Comparison of ENCODE assay signal across 9 mouse cellular contexts in genomic region chr11:115674235-115674865, GRCm38 (mm10). TPM values are rescaled to one million over a fixed set of nuclear protein-coding genes. Genes with fewer than 3 reads are reported as not detected.
DNase-seq lines count a peak whose midpoint lies in the region; ATAC-seq lines count a peak whose summit lies in the region.
"Had no signal": no experiment of that assay in that cellular context is flagged by ENCODE, and none has a peak within 500 bp of the region (broad histone marks: within the 10 kb centered on the region; RNA-seq: fewer than 3 reads in every experiment).

No protein-coding gene starts in this region.

- 0 out of 2 replicates have a peak, but pooled peaks cover 5% of the 10 kb centered on the region for H3K36me3 ChIP-seq in midbrain, embryonic 16.5 days (ENCODE audit: control insufficient read depth, insufficient read depth, low read length)

- WGBS in midbrain, embryonic 16.5 days: 58% methylated on average over 9 of the region's 9 CpGs

- no peaks in the 10 kb centered on the region for H3K27me3 ChIP-seq in midbrain, embryonic 16.5 days (ENCODE audit: control insufficient read depth, insufficient read depth, low read depth, low read length)
- H3K27me3 ChIP-seq: hindbrain, embryonic 12.5 days had no signal

- no peak overlapping the region; the same call in 1 of the 2 replicates for H3K27ac ChIP-seq in midbrain, embryonic 16.5 days (ENCODE audit: low read length)
- H3K27ac ChIP-seq: hindbrain, embryonic 12.5 days had no signal

- 0 out of 2 replicates have a peak, but pooled peaks cover 2% of the 10 kb centered on the region for H3K9me3 ChIP-seq in midbrain, embryonic 16.5 days (replicated peaks; ENCODE audit: control insufficient read depth, low read length, poor library complexity, severe bottlenecking)
- H3K9me3 ChIP-seq: hindbrain, embryonic 12.5 days had no signal

- intact Hi-C loops in left cerebral cortex, postnatal 10 days (cut with DNase I): no loop called here

- peak; percentile 24 to 34 for DNase-seq in cerebellum, postnatal 10 days
- DNase-seq in cerebellum, adult 11 months: no peak
- DNase-seq in left cerebral cortex, adult 18-20 months (ENCODE audit: low spot score in 2 of 2): peak; percentile 54 to 60
- no peak for DNase-seq in left cerebral cortex, postnatal 10 days (ENCODE audit: extremely low spot score in 1 of 2, low spot score in 2 of 2)
- DNase-seq in frontal cortex, postnatal 36 days (ENCODE audit: low spot score in 2 of 2): peak; percentile 51 to 62
- DNase-seq in right cerebral cortex, postnatal 14 days: peak; percentile 23
- DNase-seq in gastrocnemius, postnatal 4 days (ENCODE audit: low spot score in 2 of 2): no peak

- no peak overlapping the region for H3K4me2 ChIP-seq in midbrain, embryonic 16.5 days (ENCODE audit: low read length)
- H3K4me2 ChIP-seq: hindbrain, embryonic 12.5 days had no signal

- no peaks in the 10 kb centered on the region; the same call in 1 of the 2 replicates for H3K4me1 ChIP-seq in midbrain, embryonic 16.5 days (ENCODE audit: control insufficient read depth, insufficient read depth, low read length)

- H3K9ac ChIP-seq in midbrain, embryonic 16.5 days (ENCODE audit: low read depth, low read length): no peak overlapping the region
- H3K9ac ChIP-seq: hindbrain, embryonic 12.5 days had no signal

- ATAC-seq in midbrain, embryonic 16.5 days: no peak

- no peak overlapping the region for H3K4me3 ChIP-seq in midbrain, embryonic 16.5 days (ENCODE audit: low read depth, low read length)
- H3K4me3 ChIP-seq: hindbrain, embryonic 12.5 days had no signal

RNA-seq across cellular contexts. Expression of gene Grb2, which starts 34.0 kb away (rescaled TPM):
- total RNA-seq in left cerebral cortex, adult 18-20 months (2021): 100 to 1,000 TPM; 204 to 206 TPM
- total RNA-seq in left cerebral cortex, postnatal 10 days (2021): 100 to 1,000 TPM; 183 to 193 TPM
- 177 and 196 TPM in 2 replicates for polyA plus RNA-seq in midbrain, embryonic 16.5 days (2015; fragmentation: Nextera tagmentation; extraction: Ambion mirVana)
- 100 to 1,000 TPM; 106 to 116 TPM for total RNA-seq in gastrocnemius, postnatal 4 days (2021)

RNA-seq across cellular contexts. Expression of gene Slc25a19, which starts 46.3 kb away (rescaled TPM):
- 10 to 100 TPM; 55.2 to 60.6 TPM for total RNA-seq in left cerebral cortex, adult 18-20 months (2021)
- total RNA-seq in left cerebral cortex, postnatal 10 days (2021): 10 to 100 TPM; 55.0 to 59.7 TPM
- 42.5 and 50.8 TPM in 2 replicates for polyA plus RNA-seq in midbrain, embryonic 16.5 days (2015; fragmentation: Nextera tagmentation; extraction: Ambion mirVana)
- 10 to 100 TPM; 24.0 to 27.4 TPM for total RNA-seq in gastrocnemius, postnatal 4 days (2021)

Comparison
In these comparisons a context has a peak if more than half of its experiments do, and no peak if none do; other contexts are left out.
1. DNase-seq: peak in cerebellum, postnatal 10 days (2 of 2), left cerebral cortex, adult 18-20 months (2 of 2), frontal cortex, postnatal 36 days (2 of 2) and right cerebral cortex, postnatal 14 days (single experiment); none in cerebellum, adult 11 months (single experiment), left cerebral cortex, postnatal 10 days (0 of 2) and gastrocnemius, postnatal 4 days (0 of 2).